Mouse (Mus musculus) myocyte (in vitro differentiated cells): Measurements from ENCODE around the gene Grk5.

ENCODE experiments used
- CEBPB ChIP-seq: IDR thresholded peaks from 2 replicates; pipeline ENCODE4 v1.6.1; 2011; ENCODE audit warnings: mild to moderate bottlenecking, moderate library complexity; ENCODE audit not compliant: poor library complexity, insufficient read depth, severe bottlenecking
- E2F4 ChIP-seq: IDR thresholded peaks from one replicate; pipeline ENCODE4 v1.6.1; 2011; ENCODE audit warnings: mild to moderate bottlenecking, control low read depth, moderate library complexity; ENCODE audit not compliant: insufficient read depth
- MAX ChIP-seq: IDR thresholded peaks from one replicate; pipeline ENCODE4 v1.6.1; 2011; ENCODE audit warnings: low read depth, mild to moderate bottlenecking, control low read depth
- MYOD1 ChIP-seq, 3 experiments: IDR thresholded peaks; one replicate each; pipeline ENCODE4 v1.6.1; 2011; ENCODE audit warnings: control low read depth in 2 of 3, low read depth in 2 of 3, mild to moderate bottlenecking in 2 of 3, moderate library complexity in 1 of 3; ENCODE audit not compliant: insufficient read length in 2 of 3, control insufficient read depth in 1 of 3
- MYOG ChIP-seq, 3 experiments: IDR thresholded peaks; one replicate each; pipeline ENCODE4 v1.6.1; 2011; ENCODE audit warnings: control low read depth in 2 of 3, low read depth in 2 of 3, mild to moderate bottlenecking in 2 of 3; ENCODE audit not compliant: insufficient read length in 2 of 3, control insufficient read depth in 1 of 3, insufficient read depth in 1 of 3
- POLR2A ChIP-seq: IDR thresholded peaks from one replicate; pipeline ENCODE4 v1.6.1; 2011; ENCODE audit warnings: low read depth, mild to moderate bottlenecking, control low read depth, moderate library complexity; ENCODE audit not compliant: insufficient read length
- POLR2AphosphoS2 ChIP-seq: IDR thresholded peaks from one replicate; pipeline ENCODE4 v1.6.1; 2011; ENCODE audit warnings: low read depth, control low read depth; ENCODE audit not compliant: insufficient read length
- REST ChIP-seq: IDR thresholded peaks from one replicate; pipeline ENCODE4 v1.6.1; 2011; ENCODE audit warnings: mild to moderate bottlenecking, control low read depth, moderate library complexity; ENCODE audit not compliant: insufficient read depth, insufficient read length
- SRF ChIP-seq: IDR thresholded peaks from one replicate; pipeline ENCODE4 v1.6.1; 2011; ENCODE audit warnings: low read depth; ENCODE audit not compliant: control insufficient read depth, insufficient read length
- TCF12 ChIP-seq: IDR thresholded peaks from one replicate; pipeline ENCODE4 v1.6.1; 2011; ENCODE audit warnings: mild to moderate bottlenecking, control low read depth; ENCODE audit not compliant: poor library complexity, insufficient read depth, severe bottlenecking
- TCF3 ChIP-seq: IDR thresholded peaks from one replicate; pipeline ENCODE4 v1.6.1; 2011; ENCODE audit warnings: low read depth, control low read depth; ENCODE audit not compliant: insufficient read length
- USF1 ChIP-seq: IDR thresholded peaks from one replicate; pipeline ENCODE4 v1.6.1; 2011; ENCODE audit warnings: low read depth, mild to moderate bottlenecking, control low read depth, moderate library complexity

GRCm38 (mm10) chr19:61048646-61049045, 159.1 kb downstream of the Grk5 start:
- TF ChIP-seq POLR2AphosphoS2: no peak
- no peak for TF ChIP-seq USF1
- no peak for TF ChIP-seq MAX
- TF ChIP-seq POLR2A: no peak
- no peak for TF ChIP-seq TCF12
- TF ChIP-seq CEBPB: no peak
- no peak for TF ChIP-seq E2F4
- TF ChIP-seq MYOG (IDR thresholded peaks at IDR 0.05; ENCODE audit: control insufficient read depth in 1 of 3, insufficient read depth in 1 of 3, insufficient read length in 2 of 3, low read depth in 2 of 3): peak in 1 of 3 experiments; percentile 28
- peak in 1 of 3 experiments; percentile 8 for TF ChIP-seq MYOD1 (IDR thresholded peaks at IDR 0.05; ENCODE audit: control insufficient read depth in 1 of 3, insufficient read length in 2 of 3, low read depth in 2 of 3)
- no peak for TF ChIP-seq TCF3
- no peak for TF ChIP-seq SRF
- TF ChIP-seq REST: no peak
